Mouse (Mus musculus): ENCODE data around the gene Nupl2. TPM values are rescaled to one million over a fixed set of nuclear protein-coding genes. Genes with fewer than 3 reads are reported as not detected.

Nupl2 gene
- polyA plus RNA-seq, 1 experiment = 7.9 TPM

DNA sequence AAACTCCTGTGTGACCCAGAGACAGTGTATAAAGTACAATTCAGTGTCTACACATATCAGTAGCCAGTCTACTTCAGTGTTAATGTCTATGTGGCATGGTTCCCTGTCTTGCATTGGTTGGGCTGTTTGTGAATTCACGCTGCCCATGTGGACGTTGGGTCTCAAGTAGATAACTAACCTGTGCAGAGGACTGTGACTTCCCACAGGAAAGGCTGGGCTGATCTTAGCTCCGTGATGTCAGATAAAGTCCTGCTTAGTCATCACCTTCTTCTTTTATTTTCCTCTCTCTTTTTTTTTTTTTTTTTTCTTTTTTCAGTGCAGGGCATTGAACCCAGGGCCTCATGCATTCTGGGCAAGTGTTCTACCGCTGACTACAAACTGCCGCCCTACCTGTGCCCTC, 43.7 kb downstream of the Nupl2 start:
- no peak for TF ChIP-seq MYOD1 (IDR thresholded peaks at IDR 0.05; ENCODE audit: control insufficient read depth, insufficient read length, low read depth)
- no peak for TF ChIP-seq FOSL1 (IDR thresholded peaks at IDR 0.05; ENCODE audit: insufficient read depth, low read length, poor library complexity, severe bottlenecking)
- no peak for TF ChIP-seq MAX (IDR thresholded peaks at IDR 0.05)
- no peak for TF ChIP-seq MYOG (IDR thresholded peaks at IDR 0.05; ENCODE audit: control insufficient read depth, extremely low read depth, insufficient read length)
- TF ChIP-seq CEBPB (IDR thresholded peaks at IDR 0.05; ENCODE audit: low read depth) = no peak
- no peak for TF ChIP-seq CTCF (IDR thresholded peaks at IDR 0.05; ENCODE audit: control insufficient read depth, insufficient read depth, insufficient read length)
- H3ac ChIP-seq (ENCODE audit: control insufficient read depth, insufficient read length, low read depth) = no peak overlapping the region
- no peaks in the 10 kb centered on the region for H3K36me3 ChIP-seq (ENCODE audit: control insufficient read depth, insufficient read depth)
- H3K79me2 ChIP-seq (ENCODE audit: control insufficient read depth, insufficient read depth) = no peaks in the 10 kb centered on the region
- H3K79me3 ChIP-seq (ENCODE audit: low read depth) = no peaks in the 10 kb centered on the region
- no peak overlapping the region for H3K4me3 ChIP-seq (ENCODE audit: insufficient read depth, poor library complexity, severe bottlenecking)
- H3K27me3 ChIP-seq (ENCODE audit: control insufficient read depth, insufficient read depth, insufficient read length) = peaks cover 13% of the 10 kb centered on the region

- Histone ChIP-seq H3K79me2 (ENCODE audit: control insufficient read depth, insufficient read depth) (no peaks in the 10 kb centered on the region), H3K4me3 (ENCODE audit: insufficient read depth, poor library complexity, severe bottlenecking) (no peak overlapping the region), H3ac (ENCODE audit: control insufficient read depth, insufficient read length, low read depth) (no peak overlapping the region), H3K79me3 (ENCODE audit: low read depth) (no peaks in the 10 kb centered on the region), H3K27me3 (ENCODE audit: control insufficient read depth, insufficient read depth, insufficient read length) (peaks cover 10% of the 10 kb centered on the region), H3K36me3 (ENCODE audit: control insufficient read depth, insufficient read depth) (no peaks in the 10 kb centered on the region)
- no peak for TF ChIP-seq CTCF (IDR thresholded peaks at IDR 0.05; ENCODE audit: control insufficient read depth, insufficient read depth, insufficient read length)
- TF ChIP-seq MYOD1 (IDR thresholded peaks at IDR 0.05; ENCODE audit: control insufficient read depth, insufficient read length, low read depth) = no peak
- TF ChIP-seq CEBPB (IDR thresholded peaks at IDR 0.05; ENCODE audit: low read depth) = no peak
- no peak for TF ChIP-seq FOSL1 (IDR thresholded peaks at IDR 0.05; ENCODE audit: insufficient read depth, low read length, poor library complexity, severe bottlenecking)
- no peak for TF ChIP-seq MYOG (IDR thresholded peaks at IDR 0.05; ENCODE audit: control insufficient read depth, extremely low read depth, insufficient read length)
- TF ChIP-seq USF1 (IDR thresholded peaks at IDR 0.05; ENCODE audit: low read depth) = no peak
- TF ChIP-seq MAX (IDR thresholded peaks at IDR 0.05) = no peak
Observed at GRCm38 (mm10) chr5:24213861-24214546, 49.2 kb downstream of the Nupl2 start.

DNA sequence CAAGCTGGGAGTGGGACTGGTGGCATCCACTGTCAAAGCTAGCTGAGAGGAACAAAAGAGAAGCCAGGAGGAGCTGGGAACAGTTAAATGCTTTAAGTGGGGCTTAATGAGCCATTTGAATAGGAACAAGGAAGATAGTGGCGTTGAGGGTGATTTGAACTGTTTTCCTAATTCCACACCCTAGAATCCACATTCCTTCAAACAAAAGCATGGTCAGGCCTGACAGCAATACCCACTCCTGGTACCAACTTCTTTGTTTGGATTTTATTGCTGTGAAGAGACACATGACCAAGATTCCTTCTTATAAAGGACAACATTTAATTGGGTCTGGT, 49.8 kb downstream of the Nupl2 start:
- H3ac ChIP-seq (ENCODE audit: control insufficient read depth, insufficient read length, low read depth) = no peak overlapping the region
- no peaks in the 10 kb centered on the region for H3K79me3 ChIP-seq (ENCODE audit: low read depth)
- peaks cover 10% of the 10 kb centered on the region for H3K27me3 ChIP-seq (ENCODE audit: control insufficient read depth, insufficient read depth, insufficient read length)
- no peaks in the 10 kb centered on the region for H3K79me2 ChIP-seq (ENCODE audit: control insufficient read depth, insufficient read depth)
- TF ChIP-seq FOSL1 (IDR thresholded peaks at IDR 0.05; ENCODE audit: insufficient read depth, low read length, poor library complexity, severe bottlenecking) (no peak), USF1 (IDR thresholded peaks at IDR 0.05; ENCODE audit: low read depth) (no peak), CTCF (IDR thresholded peaks at IDR 0.05; ENCODE audit: control insufficient read depth, insufficient read depth, insufficient read length) (no peak), MAX (IDR thresholded peaks at IDR 0.05) (no peak), MYOG (IDR thresholded peaks at IDR 0.05; ENCODE audit: control insufficient read depth, extremely low read depth, insufficient read length) (no peak), CEBPB (IDR thresholded peaks at IDR 0.05; ENCODE audit: low read depth) (no peak), MYOD1 (IDR thresholded peaks at IDR 0.05; ENCODE audit: control insufficient read depth, insufficient read length, low read depth) (no peak)
- H3K36me3 ChIP-seq (ENCODE audit: control insufficient read depth, insufficient read depth) = no peaks in the 10 kb centered on the region
- no peak overlapping the region for H3K4me3 ChIP-seq (ENCODE audit: insufficient read depth, poor library complexity, severe bottlenecking)

DNA sequence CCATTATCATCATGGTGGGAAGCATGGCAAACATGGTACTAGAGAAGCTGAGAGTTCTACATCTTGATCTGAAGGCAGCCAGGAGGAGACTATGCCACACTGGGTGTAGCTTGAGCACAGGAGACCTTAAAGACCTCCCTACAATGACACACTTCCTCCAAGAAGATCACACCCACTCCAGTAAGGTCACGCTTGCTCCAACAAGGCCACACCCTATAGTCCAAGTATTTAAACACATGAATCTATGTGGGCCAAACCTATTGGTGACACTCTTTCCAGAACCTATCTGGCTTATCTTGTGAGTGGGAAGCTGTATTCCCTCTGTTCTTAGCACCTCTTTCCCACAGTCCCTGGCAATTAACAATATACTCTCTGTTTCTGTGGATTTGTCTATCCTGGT, 50.1 kb downstream of the Nupl2 start:
- H3K27me3 ChIP-seq (ENCODE audit: control insufficient read depth, insufficient read depth, insufficient read length) = peaks cover 10% of the 10 kb centered on the region
- no peaks in the 10 kb centered on the region for H3K36me3 ChIP-seq (ENCODE audit: control insufficient read depth, insufficient read depth)
- H3K79me2 ChIP-seq (ENCODE audit: control insufficient read depth, insufficient read depth) = no peaks in the 10 kb centered on the region
- H3K79me3 ChIP-seq (ENCODE audit: low read depth) = no peaks in the 10 kb centered on the region
- H3ac ChIP-seq (ENCODE audit: control insufficient read depth, insufficient read length, low read depth) = no peak overlapping the region
- no peak for TF ChIP-seq MYOD1 (IDR thresholded peaks at IDR 0.05; ENCODE audit: control insufficient read depth, insufficient read length, low read depth)
- TF ChIP-seq CTCF (IDR thresholded peaks at IDR 0.05; ENCODE audit: control insufficient read depth, insufficient read depth, insufficient read length) = no peak
- no peak for TF ChIP-seq FOSL1 (IDR thresholded peaks at IDR 0.05; ENCODE audit: insufficient read depth, low read length, poor library complexity, severe bottlenecking)
- TF ChIP-seq USF1 (IDR thresholded peaks at IDR 0.05; ENCODE audit: low read depth) = no peak
- no peak for TF ChIP-seq CEBPB (IDR thresholded peaks at IDR 0.05; ENCODE audit: low read depth)
- TF ChIP-seq MAX (IDR thresholded peaks at IDR 0.05) = no peak
- TF ChIP-seq MYOG (IDR thresholded peaks at IDR 0.05; ENCODE audit: control insufficient read depth, extremely low read depth, insufficient read length) = no peak
- no peak overlapping the region for H3K4me3 ChIP-seq (ENCODE audit: insufficient read depth, poor library complexity, severe bottlenecking)

Other genes with a start within 250 kb of the Nupl2 start
- 10.1 TPM for gene Fam126a, start 134.3 kb upstream of the Nupl2 start, polyA plus RNA-seq (2012; fragmentation: generic; extraction: Trizol)
- 3.6 TPM for gene Klhl7, start 64.4 kb upstream of the Nupl2 start, polyA plus RNA-seq (2012; fragmentation: generic; extraction: Trizol)
- 3.1 TPM for gene Kcnh2, start 186.6 kb downstream of the Nupl2 start, polyA plus RNA-seq (2012; fragmentation: generic; extraction: Trizol)
- gene Nos3, start 199.8 kb downstream of the Nupl2 start, polyA plus RNA-seq (2012; fragmentation: generic; extraction: Trizol) = 0.13 TPM
- gene Atg9b, start 227.2 kb downstream of the Nupl2 start, polyA plus RNA-seq (2012; fragmentation: generic; extraction: Trizol) = 0.48 TPM
- gene Abcb8, start 228.7 kb downstream of the Nupl2 start, polyA plus RNA-seq (2012; fragmentation: generic; extraction: Trizol) = 25.1 TPM
- 0.19 TPM for gene Asic3, start 248.4 kb downstream of the Nupl2 start, polyA plus RNA-seq (2012; fragmentation: generic; extraction: Trizol)